Mouse (Mus musculus): Measurements from ENCODE around the gene Olfr1437. TPM values are rescaled to one million over a fixed set of nuclear protein-coding genes. Genes with fewer than 3 reads are reported as not detected.
"Not testable (repeated sequence)": the region's sequence is repeated elsewhere in the genome, so short reads cannot be mapped to it uniquely, and the experiment has no call there.

Olfr1437 gene
- total RNA-seq (2018; cell fraction: chromatin; rRNA removed), result not detected
- not detected for total RNA-seq (2018; cell fraction: cytosol; rRNA removed)
- total RNA-seq (2018; cell fraction: nucleus; rRNA removed), result not detected
- not detected in 3 replicates for polyA plus RNA-seq (2018)

GRCm38 (mm10) chr19:12325001-12325400 lies at the start of gene Olfr1437:
Olfr1437 (minus strand) TSS chr19:12325101.
- H3K4me3 ChIP-seq (ENCODE audit: inconsistent target), result no peak within 1 kb of the TSS
- H3K27ac ChIP-seq, result no peak within 1 kb of the TSS
- WGBS (ENCODE audit: missing documents), result 94% methylated on average over 2 of the region's 2 CpGs
- no peaks in the 10 kb centered on the region for H3K36me3 ChIP-seq (ENCODE audit: inconsistent target)
- no peaks in the 10 kb centered on the region for H3K79me2 ChIP-seq (ENCODE audit: inconsistent target)

- no peaks in the 10 kb centered on the region for H3K36me3 ChIP-seq (ENCODE audit: inconsistent target)
- 82% methylated on average over 2 of the region's 2 CpGs for WGBS (ENCODE audit: missing documents)
- no peaks in the 10 kb centered on the region for H3K79me2 ChIP-seq (ENCODE audit: inconsistent target)
- no peak overlapping the region for H3K4me3 ChIP-seq (ENCODE audit: inconsistent target)
- no peak overlapping the region for H3K27ac ChIP-seq
Measured at GRCm38 (mm10) chr19:12374465-12375025, 49.6 kb upstream of the Olfr1437 start.

- 78% methylated on average over 3 of the region's 3 CpGs for WGBS (ENCODE audit: missing documents)
- Histone ChIP-seq H3K36me3 (ENCODE audit: inconsistent target) (no peaks in the 10 kb centered on the region), H3K4me3 (ENCODE audit: inconsistent target) (no peak overlapping the region), H3K27ac (no peak overlapping the region), H3K79me2 (ENCODE audit: inconsistent target) (no peaks in the 10 kb centered on the region)
Measured at GRCm38 (mm10) chr19:12373004-12373403, 48.1 kb upstream of the Olfr1437 start.

- 86% methylated on average over 3 of the region's 3 CpGs for WGBS (ENCODE audit: missing documents)
- Histone ChIP-seq H3K79me2 (ENCODE audit: inconsistent target) (no peaks in the 10 kb centered on the region), H3K27ac (no peak within 1 kb of the TSS), H3K4me3 (ENCODE audit: inconsistent target) (no peak within 1 kb of the TSS), H3K36me3 (ENCODE audit: inconsistent target) (no peaks in the 10 kb centered on the region)
Measured at GRCm38 (mm10) chr19:12335810-12336209, 10.9 kb upstream of the Olfr1437 start, which contains the start of gene Olfr1438-ps1. Olfr1438-ps1 (minus strand) TSS chr19:12335910.

- H3K27ac ChIP-seq; H3K4me3 ChIP-seq (ENCODE audit: inconsistent target); H3K79me2 ChIP-seq (ENCODE audit: inconsistent target); H3K36me3 ChIP-seq (ENCODE audit: inconsistent target): not testable (repeated sequence)
- WGBS (ENCODE audit: missing documents), result 82% methylated on average over 1 of the region's 1 CpGs
Measured at GRCm38 (mm10) chr19:12299030-12299429, 25.9 kb downstream of the Olfr1437 start, which contains the start of gene Olfr1436. Olfr1436 (minus strand) TSS chr19:12299130.

- Histone ChIP-seq H3K79me2 (ENCODE audit: inconsistent target) (no peaks in the 10 kb centered on the region), H3K36me3 (ENCODE audit: inconsistent target) (no peaks in the 10 kb centered on the region), H3K27ac (no peak overlapping the region), H3K4me3 (ENCODE audit: inconsistent target) (no peak overlapping the region)
Measured at GRCm38 (mm10) chr19:12292979-12293378, 31.9 kb downstream of the Olfr1437 start.

GRCm38 (mm10) chr19:12279554-12279953 lies 45.3 kb downstream of the Olfr1437 start, which contains the start of gene Olfr1434:
Olfr1434 (plus strand) TSS chr19:12279854.
- H3K79me2 ChIP-seq (ENCODE audit: inconsistent target), result no peaks in the 10 kb centered on the region
- WGBS (ENCODE audit: missing documents), result 80% methylated on average over 2 of the region's 2 CpGs
- H3K4me3 ChIP-seq (ENCODE audit: inconsistent target), result no peak within 1 kb of the TSS
- H3K36me3 ChIP-seq (ENCODE audit: inconsistent target), result no peaks in the 10 kb centered on the region
- H3K27ac ChIP-seq, result no peak within 1 kb of the TSS

Other genes with a start within 250 kb of the Olfr1437 start
- gene Olfr1425, start 247.4 kb downstream of the Olfr1437 start, polyA plus RNA-seq (2018), result not detected in 3 replicates
- not detected in 3 replicates for gene Olfr1426, start 233.1 kb downstream of the Olfr1437 start, polyA plus RNA-seq (2018)
- not detected in 3 replicates for gene Olfr1427, start 221.8 kb downstream of the Olfr1437 start, polyA plus RNA-seq (2018)
- not detected in 3 replicates for gene Olfr1428, start 209.2 kb downstream of the Olfr1437 start, polyA plus RNA-seq (2018)
- not detected in 3 replicates for gene Olfr76, start 201.9 kb downstream of the Olfr1437 start, polyA plus RNA-seq (2018)
- not detected in 3 replicates for gene Olfr1555-ps1, start 155.0 kb downstream of the Olfr1437 start, polyA plus RNA-seq (2018)
- gene Olfr1431, start 124.5 kb downstream of the Olfr1437 start, polyA plus RNA-seq (2018), result 0.06 TPM in 1 of 3 replicates, not detected in the others
- gene Olfr1432, start 92.5 kb downstream of the Olfr1437 start, polyA plus RNA-seq (2018), result not detected in 3 replicates
- gene Olfr262, start 83.4 kb downstream of the Olfr1437 start, polyA plus RNA-seq (2018), result not detected in 3 replicates
- gene Olfr235, start 64.1 kb downstream of the Olfr1437 start, polyA plus RNA-seq (2018), result not detected in 3 replicates
- not detected in 3 replicates for gene Olfr1434, start 45.2 kb downstream of the Olfr1437 start, polyA plus RNA-seq (2018)
- not detected in 3 replicates for gene Olfr1436, start 26.0 kb downstream of the Olfr1437 start, polyA plus RNA-seq (2018)
- not detected in 3 replicates for gene Olfr1438-ps1, start 10.8 kb upstream of the Olfr1437 start, polyA plus RNA-seq (2018)
- not detected in 3 replicates for gene Olfr1440, start 62.2 kb upstream of the Olfr1437 start, polyA plus RNA-seq (2018)
- gene Olfr1441, start 92.3 kb upstream of the Olfr1437 start, polyA plus RNA-seq (2018), result not detected in 3 replicates
- not detected in 3 replicates for gene Pfpl, start 102.8 kb upstream of the Olfr1437 start, polyA plus RNA-seq (2018)
- gene Mpeg1, start 135.7 kb upstream of the Olfr1437 start, polyA plus RNA-seq (2018), result 2,177 to 2,766 TPM (median 2,684 TPM) in 3 replicates
- gene Dtx4, start 176.4 kb upstream of the Olfr1437 start, polyA plus RNA-seq (2018), result 17.5 to 35.6 TPM (median 30.8 TPM) in 3 replicates
- 55.9 to 176 TPM (median 125 TPM) in 3 replicates for gene Fam111a, start 220.6 kb upstream of the Olfr1437 start, polyA plus RNA-seq (2018)